Mouse (Mus musculus) kidney, embryonic 14.5 days (tissue): ENCODE measurements around the gene Sept9. TPM values are rescaled to one million over a fixed set of nuclear protein-coding genes. Genes with fewer than 3 reads are reported as not detected.
A peak's percentile ranks its signal among the peaks of the same experiment; 100 is the strongest.

Experiments
- ATAC-seq: fragments of 200-750 bp; cut with Nextera tagmentation; 2 replicates; pipeline ENCODE4 v1.8.0; 2017; ENCODE audit warnings: moderate number of reproducible peaks, mild to moderate bottlenecking, moderate TSS enrichment, moderate library complexity; ENCODE audit not compliant: low FRiP score, low TSS enrichment
- H3K27ac ChIP-seq: fragments of 300-500 bp; sonication (generic); 2 replicates; pipeline ENCODE4 v1.5.1; 2014; ENCODE audit warnings: low read depth, mild to moderate bottlenecking, low read length, moderate library complexity, mixed read lengths
- H3K27me3 ChIP-seq: fragments of 300-500 bp; sonication (generic); 2 replicates; pipeline ENCODE4 v1.6.1; 2014; ENCODE audit warnings: mild to moderate bottlenecking, low read length; ENCODE audit not compliant: control insufficient read depth, insufficient read depth
- H3K36me3 ChIP-seq: fragments of 300-500 bp; sonication (generic); 2 replicates; pipeline ENCODE4 v1.6.1; 2014; ENCODE audit warnings: low read length, mixed read lengths; ENCODE audit not compliant: control insufficient read depth, insufficient read depth
- H3K4me1 ChIP-seq: fragments of 300-500 bp; sonication (generic); 2 replicates; pipeline ENCODE4 v1.6.1; 2014; ENCODE audit warnings: low read length, mixed read lengths; ENCODE audit not compliant: control insufficient read depth, insufficient read depth
- H3K4me2 ChIP-seq: fragments of 300-500 bp; sonication (generic); replicated peaks from 2 replicates; pipeline ENCODE4 v1.6.1; 2014; ENCODE audit warnings: low read depth, mild to moderate bottlenecking, low read length
- H3K4me3 ChIP-seq: fragments of 300-500 bp; sonication (generic); 2 replicates; pipeline ENCODE4 v1.5.1; 2014; ENCODE audit warnings: mild to moderate bottlenecking, low read length
- H3K9ac ChIP-seq: fragments of 300-500 bp; sonication (generic); 2 replicates; pipeline ENCODE4 v1.6.1; 2014; ENCODE audit warnings: low read depth, mild to moderate bottlenecking, low read length, moderate library complexity
- H3K9me3 ChIP-seq: fragments of 300-500 bp; sonication (generic); 2 replicates; pipeline ENCODE4 v1.6.1; 2016; ENCODE audit warnings: low read length; ENCODE audit not compliant: control insufficient read depth
- WGBS: fragments of 180-500 bp; shearing (Covaris S2); extraction: QIAGEN DNeasy Blood & Tissue Kit; methylation state at CpG from one replicate; pipeline ENCODE4 v1.1.7; 2014; 5-methylcytosine and 5-hydroxymethylcytosine counted together
- polyA plus RNA-seq: library from polyadenylated mRNA; unstranded; fragments of >200 nt; fragmentation: Nextera tagmentation; extraction: Ambion mirVana; gene quantifications from 2 replicates; pipeline ENCODE4 v1.2.1, GENCODE M21; 2014

Gene Sept9
- polyA plus RNA-seq, 1 experiment from 2014 or later, result 104 TPM

DNA sequence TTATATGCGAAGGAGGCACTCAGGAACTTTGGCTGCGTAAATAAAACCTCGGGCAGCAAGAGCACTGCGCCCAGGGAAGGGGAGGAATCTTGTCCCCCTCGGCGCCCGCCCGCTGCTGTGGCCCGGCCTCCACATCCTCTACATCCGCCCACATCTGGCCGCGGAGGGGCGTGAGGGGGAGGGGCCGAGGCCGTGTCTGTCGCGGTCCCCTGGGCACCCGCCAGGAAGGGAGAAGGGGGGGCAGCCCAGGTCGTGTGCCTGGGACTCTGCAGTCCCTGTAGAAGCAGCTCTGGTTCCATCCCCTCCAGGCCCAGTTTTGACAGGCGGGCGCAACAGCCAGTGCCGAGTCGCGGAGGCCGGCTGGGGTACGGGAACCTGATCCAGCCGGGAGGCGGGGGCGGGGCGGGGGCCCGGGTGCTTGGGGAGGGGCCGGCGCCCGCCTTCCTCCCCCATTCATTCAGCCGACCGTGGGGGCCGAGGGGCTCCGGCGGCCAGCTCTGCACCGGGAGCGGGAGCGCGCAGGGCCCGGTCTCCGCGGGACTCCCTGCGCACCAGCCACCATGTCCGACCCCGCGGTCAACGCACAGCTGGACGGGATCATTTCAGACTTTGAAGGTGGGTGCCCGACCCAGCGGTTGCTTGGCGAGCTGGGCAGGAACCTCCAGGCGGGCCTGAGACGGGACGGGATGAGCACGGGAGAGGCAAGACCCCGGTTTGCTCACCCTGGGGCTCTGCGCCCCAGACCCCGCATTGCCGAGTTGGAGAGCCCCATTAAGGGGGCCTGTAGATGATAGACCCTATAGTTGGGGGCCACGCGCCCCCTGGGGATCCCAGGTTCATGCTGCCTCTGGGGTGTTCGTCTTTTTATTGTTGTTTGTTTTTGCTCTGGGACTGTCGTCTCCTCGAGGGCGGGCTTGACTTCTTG lies 66.8 kb downstream of the Sept9 start:
- peak; percentile 93 for ATAC-seq
- Histone ChIP-seq H3K27me3 (no peaks in the 10 kb centered on the region), H3K36me3 (no peaks in the 10 kb centered on the region), H3K9ac (peak overlapping the region; percentile 82), H3K4me2 (peak overlapping the region; percentile 84), H3K9me3 (no peaks in the 10 kb centered on the region), H3K4me3 (peak overlapping the region; percentile 82), H3K4me1 (peaks cover 50% of the 10 kb centered on the region), H3K27ac (peak overlapping the region; percentile 95)
- WGBS, result under 1% methylated on average over 62 of the region's 69 CpGs

GRCm38 (mm10) chr11:117266906-117267721 lies 67.7 kb downstream of the Sept9 start:
- Histone ChIP-seq H3K27me3 (no peaks in the 10 kb centered on the region), H3K9ac (peak overlapping the region; percentile 82), H3K27ac (peak overlapping the region; percentile 95), H3K4me3 (peak overlapping the region; percentile 82), H3K36me3 (peaks cover 4% of the 10 kb centered on the region; the same call in 1 of the 2 replicates), H3K9me3 (no peaks in the 10 kb centered on the region), H3K4me2 (peak overlapping the region; percentile 84), H3K4me1 (peaks cover 50% of the 10 kb centered on the region)
- ATAC-seq, result peak; percentile 71
- WGBS, result under 1% methylated on average over 37 of the region's 37 CpGs

DNA sequence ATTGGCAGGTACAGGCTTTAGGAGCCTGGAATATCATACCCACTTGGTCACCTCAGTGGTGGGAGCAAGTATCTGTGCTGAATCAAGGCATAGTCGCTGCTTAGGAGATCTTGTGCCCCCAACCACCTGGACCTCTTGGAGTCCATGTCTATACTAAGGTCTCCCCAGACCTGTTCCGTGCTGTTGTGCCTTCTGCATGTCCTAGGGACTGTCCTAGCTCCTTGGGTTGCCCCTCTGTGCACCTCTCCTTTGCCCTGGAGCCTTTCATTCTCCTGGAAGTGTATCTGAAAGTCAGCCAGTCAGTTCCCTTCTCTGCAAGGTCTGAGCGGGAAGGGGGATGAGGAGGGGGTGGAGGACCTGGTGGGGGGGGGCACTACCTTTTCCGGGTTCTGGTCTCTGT lies 68.4 kb downstream of the Sept9 start:
- peak overlapping the region; percentile 82 for H3K4me3 ChIP-seq
- H3K9me3 ChIP-seq, result no peaks in the 10 kb centered on the region
- WGBS, result 11% methylated on average over 4 of the region's 4 CpGs
- peak overlapping the region; percentile 84 for H3K4me2 ChIP-seq
- peaks cover 4% of the 10 kb centered on the region; the same call in 1 of the 2 replicates for H3K36me3 ChIP-seq
- H3K9ac ChIP-seq, result peak overlapping the region; percentile 82; the same call in 1 of the 2 replicates
- H3K27me3 ChIP-seq, result no peaks in the 10 kb centered on the region
- peak overlapping the region; percentile 95; the same call in 1 of the 2 replicates for H3K27ac ChIP-seq
- ATAC-seq, result no peak
- peaks cover 50% of the 10 kb centered on the region for H3K4me1 ChIP-seq

GRCm38 (mm10) chr11:117268304-117268956 lies 69.0 kb downstream of the Sept9 start:
- peaks cover 4% of the 10 kb centered on the region; the same call in 1 of the 2 replicates for H3K36me3 ChIP-seq
- peak overlapping the region; percentile 84 for H3K4me2 ChIP-seq
- H3K4me3 ChIP-seq, result peak overlapping the region; percentile 82
- 48% methylated on average over 10 of the region's 10 CpGs for WGBS
- ATAC-seq, result no peak
- no peaks in the 10 kb centered on the region for H3K27me3 ChIP-seq
- H3K4me1 ChIP-seq, result peaks cover 49% of the 10 kb centered on the region
- peak overlapping the region; percentile 82; the same call in 1 of the 2 replicates for H3K9ac ChIP-seq
- no peaks in the 10 kb centered on the region for H3K9me3 ChIP-seq
- H3K27ac ChIP-seq, result peak overlapping the region; percentile 95; the same call in 1 of the 2 replicates

DNA sequence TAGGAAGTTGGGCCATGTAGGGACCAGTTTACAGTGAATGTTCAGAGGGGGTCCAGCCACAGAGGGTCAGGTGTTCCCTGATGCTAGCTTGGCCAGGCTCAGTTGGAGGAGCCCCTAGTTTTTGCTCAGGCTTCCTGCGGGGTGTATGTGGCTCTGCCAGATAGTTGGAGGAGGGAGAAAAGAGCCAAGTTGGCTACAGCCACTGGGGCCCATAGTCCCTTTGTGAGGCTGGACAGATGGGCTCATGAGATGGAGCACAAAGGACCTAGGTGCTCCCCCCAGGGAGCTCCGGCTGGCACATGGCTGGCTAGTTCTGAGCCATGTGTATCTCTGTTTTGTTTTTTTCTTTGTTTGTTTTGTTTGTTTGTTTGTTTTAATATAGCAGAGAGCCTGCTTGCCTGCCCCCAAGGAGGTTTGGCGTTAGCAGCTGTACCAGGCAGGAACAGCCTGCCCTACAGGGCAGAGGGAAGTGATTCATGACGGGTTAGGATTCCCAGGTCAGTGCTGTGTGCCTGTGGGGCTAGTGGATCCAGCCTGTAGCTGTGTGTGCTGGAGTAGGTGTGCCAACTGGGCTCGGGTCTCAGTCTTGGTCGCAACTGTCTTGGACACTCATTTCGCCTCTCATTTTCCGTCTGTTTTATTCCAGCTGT lies 69.7 kb downstream of the Sept9 start:
- Histone ChIP-seq H3K9me3 (no peaks in the 10 kb centered on the region), H3K4me2 (peak overlapping the region; percentile 84), H3K27me3 (no peaks in the 10 kb centered on the region), H3K36me3 (peaks cover 4% of the 10 kb centered on the region; the same call in 1 of the 2 replicates), H3K4me3 (peak overlapping the region; percentile 82; the same call in 1 of the 2 replicates), H3K27ac (no peak overlapping the region), H3K9ac (peak overlapping the region; percentile 12; the same call in 1 of the 2 replicates), H3K4me1 (peaks cover 48% of the 10 kb centered on the region)
- WGBS, result 36% methylated on average over 8 of the region's 8 CpGs
- no peak for ATAC-seq

DNA sequence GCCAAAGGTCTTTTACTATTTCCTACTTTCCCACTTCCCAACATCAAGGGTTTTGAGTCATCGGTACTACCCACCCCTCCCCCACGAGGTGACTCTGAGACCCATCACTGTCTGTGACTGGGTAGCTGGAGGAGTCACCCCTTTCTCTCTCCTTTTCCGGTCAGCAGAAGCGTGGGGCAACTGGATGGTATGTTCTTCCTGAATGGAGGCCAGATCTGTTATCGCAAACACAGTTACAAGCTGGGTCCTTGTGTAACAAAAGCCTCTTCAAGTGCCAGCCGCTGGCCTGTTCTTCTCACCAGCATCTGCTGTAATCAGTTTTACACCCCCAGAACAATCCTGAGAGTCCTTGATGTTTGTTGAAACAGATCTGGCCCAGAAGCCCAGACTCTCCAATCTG lies 70.5 kb downstream of the Sept9 start:
- H3K9ac ChIP-seq, result no peak overlapping the region
- H3K4me3 ChIP-seq, result no peak overlapping the region
- ATAC-seq, result no peak
- H3K27ac ChIP-seq, result no peak overlapping the region
- no peaks in the 10 kb centered on the region for H3K27me3 ChIP-seq
- no peak overlapping the region for H3K4me2 ChIP-seq
- no peaks in the 10 kb centered on the region for H3K9me3 ChIP-seq
- H3K36me3 ChIP-seq, result peaks cover 4% of the 10 kb centered on the region; the same call in 1 of the 2 replicates
- WGBS, result 18% methylated on average over 6 of the region's 6 CpGs
- H3K4me1 ChIP-seq, result peaks cover 47% of the 10 kb centered on the region

- Histone ChIP-seq H3K27ac (no peak overlapping the region), H3K9ac (no peak overlapping the region), H3K4me2 (no peak overlapping the region), H3K27me3 (no peaks in the 10 kb centered on the region), H3K9me3 (no peaks in the 10 kb centered on the region), H3K4me1 (peaks cover 61% of the 10 kb centered on the region), H3K36me3 (peaks cover 4% of the 10 kb centered on the region; the same call in 1 of the 2 replicates), H3K4me3 (no peak overlapping the region)
- no peak for ATAC-seq
- 60% methylated on average over 5 of the region's 5 CpGs for WGBS
Observed at GRCm38 (mm10) chr11:117274973-117275372, 75.5 kb downstream of the Sept9 start.

- H3K9ac ChIP-seq, result no peak overlapping the region
- 55% methylated on average over 6 of the region's 6 CpGs for WGBS
- H3K27me3 ChIP-seq, result no peaks in the 10 kb centered on the region
- no peak overlapping the region for H3K4me3 ChIP-seq
- no peak for ATAC-seq
- peaks cover 68% of the 10 kb centered on the region for H3K4me1 ChIP-seq
- peaks cover 4% of the 10 kb centered on the region; the same call in 1 of the 2 replicates for H3K36me3 ChIP-seq
- H3K27ac ChIP-seq, result 0 out of 2 replicates have a peak overlapping the region, but pooled peaks have one; percentile 1
- H3K4me2 ChIP-seq, result no peak overlapping the region
- no peaks in the 10 kb centered on the region for H3K9me3 ChIP-seq
Observed at GRCm38 (mm10) chr11:117275999-117276398, 76.5 kb downstream of the Sept9 start.
